Mouse (Mus musculus): ENCODE results near the gene Adrb1. TPM values are rescaled to one million over a fixed set of nuclear protein-coding genes. Genes with fewer than 3 reads are reported as not detected.

Adrb1 gene
- polyA plus RNA-seq, 1 experiment from 2014 or later: 0.21 TPM

DNA sequence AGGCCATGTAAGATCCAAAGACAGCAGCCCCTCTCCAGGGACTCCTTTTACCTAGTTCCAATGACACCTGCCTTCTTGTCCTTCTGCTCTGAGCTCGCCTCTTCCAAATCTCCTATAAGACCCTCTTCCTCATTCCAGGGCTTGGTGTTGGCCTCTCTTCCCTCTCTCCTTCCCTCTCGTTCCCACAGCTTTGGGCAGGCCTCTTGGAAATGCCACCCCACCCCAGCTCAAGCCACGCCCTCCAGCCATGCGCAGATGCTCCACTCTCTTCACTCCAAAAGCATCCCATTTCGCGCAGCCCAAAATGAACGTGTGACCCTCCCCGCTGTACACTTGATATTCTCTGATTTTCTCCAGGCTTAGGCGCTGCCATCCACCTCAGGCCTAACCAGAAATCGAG is 34.3 kb upstream of the Adrb1 start:
- H3K9ac ChIP-seq: no peak overlapping the region
- no peak overlapping the region for H3K4me3 ChIP-seq
- H3K27me3 ChIP-seq: no peaks in the 10 kb centered on the region
- H3K36me3 ChIP-seq: no peaks in the 10 kb centered on the region
- H3K4me2 ChIP-seq (replicated peaks): no peak overlapping the region
- no peak for ATAC-seq (ENCODE audit: low FRiP score)
- no peak overlapping the region for H3K27ac ChIP-seq
- WGBS: 82% methylated on average over 10 of the region's 10 CpGs
- H3K4me1 ChIP-seq: peaks cover 2% of the 10 kb centered on the region; the same call in 1 of the 2 replicates
- no peaks in the 10 kb centered on the region for H3K9me3 ChIP-seq (replicated peaks)

GRCm38 (mm10) chr19:56688661-56689335 is 33.2 kb upstream of the Adrb1 start:
- Histone ChIP-seq H3K27ac (no peak overlapping the region), H3K4me3 (no peak overlapping the region), H3K4me1 (peaks cover 3% of the 10 kb centered on the region; the same call in 1 of the 2 replicates), H3K27me3 (no peaks in the 10 kb centered on the region), H3K9ac (no peak overlapping the region), H3K36me3 (no peaks in the 10 kb centered on the region), H3K9me3 (replicated peaks) (no peaks in the 10 kb centered on the region), H3K4me2 (replicated peaks) (no peak overlapping the region)
- ATAC-seq (ENCODE audit: low FRiP score): no peak
- WGBS: 87% methylated on average over 12 of the region's 12 CpGs

DNA sequence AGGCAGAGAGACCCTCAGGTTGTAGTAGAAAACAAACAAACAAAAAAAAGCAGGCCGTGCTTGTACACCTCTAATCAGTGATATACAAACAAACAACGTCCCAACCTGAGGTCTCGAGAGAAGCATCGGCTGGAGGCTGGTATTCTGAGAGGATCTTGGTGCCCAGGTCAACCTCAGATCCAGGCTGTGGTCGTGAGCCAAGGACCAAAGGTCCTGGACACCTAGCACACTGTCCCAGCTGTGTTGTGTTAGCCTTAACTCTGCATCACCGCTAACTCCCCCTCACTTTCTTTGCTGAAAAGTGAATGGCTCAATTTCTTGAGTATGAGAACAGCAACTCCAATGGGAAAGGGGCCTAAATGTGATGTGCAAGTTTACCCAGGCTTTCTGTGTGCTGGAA is 32.5 kb upstream of the Adrb1 start:
- Histone ChIP-seq H3K27me3 (no peaks in the 10 kb centered on the region), H3K4me1 (peaks cover 3% of the 10 kb centered on the region; the same call in 1 of the 2 replicates), H3K36me3 (no peaks in the 10 kb centered on the region), H3K9ac (no peak overlapping the region), H3K4me2 (replicated peaks) (no peak overlapping the region), H3K4me3 (no peak overlapping the region), H3K9me3 (replicated peaks) (no peaks in the 10 kb centered on the region), H3K27ac (no peak overlapping the region)
- ATAC-seq (ENCODE audit: low FRiP score): no peak
- 84% methylated on average over 6 of the region's 6 CpGs for WGBS

DNA sequence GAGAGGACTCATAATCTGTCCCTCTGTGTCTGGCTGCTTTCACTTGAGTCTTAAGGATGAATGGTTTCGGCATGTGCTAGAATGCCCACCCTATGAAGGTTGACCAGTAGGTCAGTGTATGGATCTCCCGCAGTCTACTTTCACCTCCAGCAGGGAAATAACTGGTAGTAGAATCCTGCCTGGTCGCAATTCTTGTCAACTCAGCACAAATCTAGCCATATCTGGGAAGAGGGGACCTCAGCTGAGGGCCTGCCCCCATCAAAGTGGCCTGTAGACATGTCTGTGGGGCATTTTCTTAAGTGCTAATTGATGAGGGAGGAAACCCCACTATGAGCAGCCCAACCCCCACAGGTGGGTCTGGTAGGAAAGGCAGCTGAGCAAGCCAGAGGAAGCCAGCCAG is 30.9 kb upstream of the Adrb1 start:
- no peak overlapping the region for H3K4me3 ChIP-seq
- H3K4me1 ChIP-seq: peaks cover 3% of the 10 kb centered on the region; the same call in 1 of the 2 replicates
- H3K9ac ChIP-seq: no peak overlapping the region
- no peak for ATAC-seq (ENCODE audit: low FRiP score)
- no peak overlapping the region for H3K4me2 ChIP-seq (replicated peaks)
- no peaks in the 10 kb centered on the region for H3K27me3 ChIP-seq
- no peaks in the 10 kb centered on the region for H3K9me3 ChIP-seq (replicated peaks)
- WGBS: 85% methylated on average over 3 of the region's 3 CpGs
- no peak overlapping the region for H3K27ac ChIP-seq
- no peaks in the 10 kb centered on the region for H3K36me3 ChIP-seq

DNA sequence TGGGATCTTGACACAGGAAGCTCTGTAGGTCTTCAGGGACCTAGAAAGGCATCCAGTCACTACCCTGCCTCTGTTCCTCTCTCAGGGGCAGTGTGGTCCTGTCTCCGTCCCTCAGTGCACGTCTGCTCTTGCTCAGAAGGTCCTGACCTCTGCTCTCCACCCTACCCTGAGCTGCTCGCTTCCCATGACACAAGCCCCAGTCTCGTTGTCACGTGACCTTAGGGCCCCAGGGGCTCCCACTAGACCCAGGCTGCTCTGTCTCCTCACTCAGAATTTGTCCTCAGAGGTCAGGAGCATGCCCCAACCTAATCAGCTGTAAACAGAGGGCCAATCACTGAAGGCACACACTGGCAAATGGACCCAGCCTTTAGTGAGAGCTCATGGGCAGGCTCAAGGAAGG is 29.5 kb upstream of the Adrb1 start:
- no peaks in the 10 kb centered on the region for H3K27me3 ChIP-seq
- WGBS: 12% methylated on average over 5 of the region's 5 CpGs
- ATAC-seq (ENCODE audit: low FRiP score): no peak

DNA sequence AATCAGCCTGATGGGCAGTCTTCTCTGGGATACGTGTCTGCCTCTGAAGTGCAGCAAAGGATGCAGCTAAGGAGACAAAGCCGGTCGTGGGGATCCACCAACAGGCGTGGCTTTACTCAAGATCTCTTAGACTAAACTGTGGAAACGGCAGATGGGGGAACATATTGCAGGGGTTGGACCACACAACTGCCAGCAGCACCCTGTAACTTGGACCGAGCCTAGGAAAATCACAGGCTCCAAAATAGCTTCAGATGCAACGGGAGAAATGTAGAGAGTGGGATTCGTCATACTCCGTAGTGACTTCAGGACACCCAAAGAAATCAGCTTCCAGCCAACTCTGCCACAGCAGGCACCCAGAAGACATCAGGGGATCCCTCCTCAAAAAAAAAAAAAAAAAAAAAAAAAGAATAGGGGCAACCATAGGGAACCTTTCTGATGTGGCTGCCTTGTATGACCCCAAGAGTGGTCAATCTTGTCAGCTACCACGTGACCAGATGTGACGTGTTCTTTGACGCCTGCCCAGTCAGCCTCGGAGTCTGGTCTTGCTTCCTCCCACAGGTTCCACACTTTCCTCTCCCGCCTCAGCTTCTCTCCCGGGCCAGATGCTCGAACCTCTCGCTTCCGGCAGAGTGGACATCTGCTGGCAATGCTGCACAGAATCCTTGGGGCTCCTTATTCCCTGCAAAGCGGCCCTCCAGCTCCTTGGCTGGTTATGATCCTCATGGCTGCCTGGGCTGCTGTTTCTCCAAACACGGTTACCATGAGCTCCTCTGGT is 24.4 kb upstream of the Adrb1 start:
- ATAC-seq (ENCODE audit: low FRiP score): no peak
- 92% methylated on average over 20 of the region's 20 CpGs for WGBS
- Histone ChIP-seq H3K9ac (no peak overlapping the region), H3K4me3 (no peak overlapping the region), H3K4me2 (replicated peaks) (no peak overlapping the region), H3K27ac (no peak overlapping the region), H3K36me3 (no peaks in the 10 kb centered on the region), H3K4me1 (peaks cover 13% of the 10 kb centered on the region), H3K9me3 (replicated peaks) (no peaks in the 10 kb centered on the region), H3K27me3 (no peaks in the 10 kb centered on the region)

More for the DNA sequence above, 29.5 kb upstream of the Adrb1 start:
- H3K9me3 ChIP-seq (replicated peaks): no peaks in the 10 kb centered on the region
- no peak overlapping the region for H3K9ac ChIP-seq
- H3K4me2 ChIP-seq (replicated peaks): no peak overlapping the region
- peaks cover 3% of the 10 kb centered on the region; the same call in 1 of the 2 replicates for H3K4me1 ChIP-seq
- no peak overlapping the region for H3K4me3 ChIP-seq
- H3K27ac ChIP-seq: no peak overlapping the region
- H3K36me3 ChIP-seq: no peaks in the 10 kb centered on the region

DNA sequence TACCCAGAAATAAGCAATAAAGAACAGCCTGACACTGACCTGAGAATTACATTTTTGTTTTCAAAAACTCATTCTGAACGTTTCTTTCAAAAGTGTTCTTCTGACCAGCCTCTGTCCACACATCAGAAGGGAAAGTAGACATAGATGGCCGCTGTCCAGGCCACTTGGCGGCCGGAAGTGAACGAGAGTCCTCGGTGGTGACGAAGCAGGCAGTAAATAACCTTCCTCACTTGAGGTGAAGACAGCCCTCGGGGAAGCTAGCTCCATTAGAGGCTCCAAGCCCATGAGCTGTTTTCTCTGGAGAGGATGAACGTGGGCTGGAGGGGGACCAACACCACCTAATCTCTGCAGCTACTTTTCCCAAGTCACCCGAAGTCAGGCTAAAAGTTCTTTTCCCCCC is 21.2 kb upstream of the Adrb1 start:
- Histone ChIP-seq H3K36me3 (no peaks in the 10 kb centered on the region), H3K4me3 (no peak overlapping the region), H3K27me3 (no peaks in the 10 kb centered on the region), H3K9me3 (replicated peaks) (no peaks in the 10 kb centered on the region), H3K4me1 (peaks cover 16% of the 10 kb centered on the region), H3K9ac (no peak overlapping the region), H3K4me2 (replicated peaks) (no peak overlapping the region), H3K27ac (no peak overlapping the region)
- no peak for ATAC-seq (ENCODE audit: low FRiP score)
- 85% methylated on average over 10 of the region's 10 CpGs for WGBS

DNA sequence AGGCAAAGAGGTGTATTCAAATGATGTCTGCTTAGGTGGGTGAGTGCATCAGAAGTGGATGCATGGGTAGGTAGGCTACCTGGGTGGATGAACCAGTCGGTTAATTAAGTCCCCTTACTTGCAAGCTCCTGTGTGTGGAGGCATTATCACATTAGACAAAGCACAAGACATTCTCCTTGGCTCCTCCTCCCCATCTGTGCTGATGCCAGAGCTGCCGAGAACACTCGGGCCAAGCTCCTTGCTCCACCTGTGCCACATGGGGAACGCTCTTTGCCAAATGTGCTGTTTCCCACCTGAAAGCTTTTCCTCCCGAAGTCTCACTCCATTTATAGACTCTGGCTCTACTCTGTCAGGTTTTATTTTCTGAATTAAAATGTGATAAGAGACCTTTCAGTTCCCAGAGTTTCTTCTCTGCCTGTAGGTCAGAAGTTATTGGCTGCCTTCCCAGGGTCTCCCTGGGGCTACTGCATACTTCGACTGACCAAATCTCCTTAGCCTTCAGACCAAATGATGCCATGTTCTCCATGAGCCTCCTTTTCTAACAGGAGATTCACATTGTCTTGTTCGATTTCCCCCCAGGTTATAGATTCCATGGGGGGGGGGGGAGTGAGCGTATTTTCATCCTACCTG is 20.5 kb upstream of the Adrb1 start:
- Histone ChIP-seq H3K9me3 (replicated peaks) (no peaks in the 10 kb centered on the region), H3K9ac (no peak overlapping the region), H3K36me3 (no peaks in the 10 kb centered on the region), H3K4me1 (peaks cover 16% of the 10 kb centered on the region), H3K4me2 (replicated peaks) (no peak overlapping the region), H3K4me3 (no peak overlapping the region), H3K27ac (no peak overlapping the region), H3K27me3 (no peaks in the 10 kb centered on the region)
- WGBS: 79% methylated on average over 8 of the region's 8 CpGs
- ATAC-seq (ENCODE audit: low FRiP score): no peak

- Histone ChIP-seq H3K4me2 (replicated peaks) (no peak overlapping the region), H3K36me3 (no peaks in the 10 kb centered on the region), H3K4me3 (no peak overlapping the region), H3K27ac (no peak overlapping the region), H3K4me1 (peaks cover 16% of the 10 kb centered on the region), H3K27me3 (no peaks in the 10 kb centered on the region), H3K9me3 (replicated peaks) (no peaks in the 10 kb centered on the region), H3K9ac (no peak overlapping the region)
- WGBS: 66% methylated on average over 6 of the region's 6 CpGs
- ATAC-seq (ENCODE audit: low FRiP score): no peak
These were observed 20.0 kb upstream of the Adrb1 start for GRCm38 (mm10) chr19:56702039-56702438.

GRCm38 (mm10) chr19:56703238-56704097 is 18.5 kb upstream of the Adrb1 start:
- Histone ChIP-seq H3K9ac (no peak overlapping the region), H3K4me3 (no peak overlapping the region), H3K27ac (no peak overlapping the region), H3K4me1 (peaks cover 16% of the 10 kb centered on the region), H3K27me3 (no peaks in the 10 kb centered on the region), H3K4me2 (replicated peaks) (no peak overlapping the region), H3K9me3 (replicated peaks) (no peaks in the 10 kb centered on the region), H3K36me3 (no peaks in the 10 kb centered on the region)
- WGBS: 74% methylated on average over 12 of the region's 12 CpGs
- no peak for ATAC-seq (ENCODE audit: low FRiP score)

DNA sequence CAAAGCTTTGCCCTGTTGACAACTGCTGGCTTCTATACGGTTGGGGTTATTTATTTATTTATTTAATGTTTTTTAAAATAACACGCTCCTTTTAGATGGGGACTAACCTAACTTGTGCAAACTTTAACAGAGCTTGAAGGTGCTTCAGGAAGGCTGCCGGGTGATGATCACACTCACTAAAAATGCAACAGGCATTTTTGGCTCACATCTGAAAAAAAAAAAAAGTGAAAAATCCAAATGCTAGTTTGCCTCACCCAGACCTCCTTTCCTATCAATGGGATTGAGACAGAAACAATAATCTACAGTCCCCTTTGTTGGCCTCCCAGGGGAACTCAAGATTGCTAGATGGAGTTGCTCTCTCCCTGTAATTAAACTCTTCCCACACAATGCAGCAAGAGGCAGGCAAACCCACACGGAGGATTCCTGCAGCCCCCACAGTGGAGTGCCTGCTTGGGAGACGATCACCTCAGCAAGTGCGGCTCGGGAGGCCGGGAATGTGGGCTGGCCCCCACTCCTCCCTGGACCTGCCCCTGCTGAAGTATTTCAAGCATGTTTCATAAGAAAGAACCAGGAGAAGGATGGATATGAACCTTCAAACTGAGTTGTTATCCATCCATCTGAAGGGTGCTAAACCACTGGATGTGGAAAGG is 16.8 kb upstream of the Adrb1 start:
- Histone ChIP-seq H3K9me3 (replicated peaks) (no peaks in the 10 kb centered on the region), H3K4me2 (replicated peaks) (no peak overlapping the region), H3K4me3 (no peak overlapping the region), H3K27me3 (0 out of 2 replicates have a peak, but pooled peaks cover 4% of the 10 kb centered on the region), H3K9ac (no peak overlapping the region), H3K36me3 (no peaks in the 10 kb centered on the region), H3K4me1 (peaks cover 16% of the 10 kb centered on the region), H3K27ac (no peak overlapping the region)
- ATAC-seq (ENCODE audit: low FRiP score): no peak
- WGBS: 43% methylated on average over 8 of the region's 8 CpGs
